Mouse (Mus musculus): ENCODE data around the gene Tspan9.

Gene Tspan9

GRCm38 (mm10) chr6:128079576-128080224 lies 63.7 kb downstream of the Tspan9 start:
- no peak for DNase-seq (ENCODE audit: inconsistent age in 2 of 2, low spot score in 1 of 2)

DNA sequence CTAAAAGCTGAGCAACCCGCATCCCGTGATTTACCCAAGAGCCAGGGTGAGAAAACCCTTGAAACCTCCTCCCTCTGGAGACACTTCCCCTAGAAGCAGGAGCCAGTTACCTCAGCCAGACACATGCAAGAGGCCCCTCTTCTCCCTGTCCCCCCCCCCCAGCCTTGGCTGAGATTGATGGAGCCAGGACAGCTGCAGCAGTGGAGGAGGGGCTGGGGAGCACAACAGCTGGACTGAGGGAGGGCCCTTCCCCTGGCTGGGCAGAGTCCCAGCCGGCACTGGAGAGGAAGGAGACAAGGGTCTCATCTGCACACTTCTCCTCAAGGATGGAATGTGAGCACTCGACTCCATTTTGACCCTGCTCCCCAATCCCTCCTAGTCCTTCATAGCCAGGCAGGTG lies 64.9 kb downstream of the Tspan9 start:
- no peak for DNase-seq (ENCODE audit: inconsistent age in 2 of 2, low spot score in 1 of 2)

GRCm38 (mm10) chr6:128076104-128077020 lies 67.0 kb downstream of the Tspan9 start:
- DNase-seq (ENCODE audit: inconsistent age in 2 of 2, low spot score in 1 of 2): no peak

- peak; percentile 30 to 57 for DNase-seq (ENCODE audit: inconsistent age in 2 of 2, low spot score in 1 of 2)
These were observed 67.9 kb downstream of the Tspan9 start for GRCm38 (mm10) chr6:128075453-128076003.

- DNase-seq (ENCODE audit: inconsistent age in 2 of 2, low spot score in 1 of 2): no peak
These were observed 72.4 kb downstream of the Tspan9 start for GRCm38 (mm10) chr6:128070921-128071558.

- DNase-seq (ENCODE audit: inconsistent age in 2 of 2, low spot score in 1 of 2): no peak
These were observed 73.1 kb downstream of the Tspan9 start for GRCm38 (mm10) chr6:128070072-128070872.

DNA sequence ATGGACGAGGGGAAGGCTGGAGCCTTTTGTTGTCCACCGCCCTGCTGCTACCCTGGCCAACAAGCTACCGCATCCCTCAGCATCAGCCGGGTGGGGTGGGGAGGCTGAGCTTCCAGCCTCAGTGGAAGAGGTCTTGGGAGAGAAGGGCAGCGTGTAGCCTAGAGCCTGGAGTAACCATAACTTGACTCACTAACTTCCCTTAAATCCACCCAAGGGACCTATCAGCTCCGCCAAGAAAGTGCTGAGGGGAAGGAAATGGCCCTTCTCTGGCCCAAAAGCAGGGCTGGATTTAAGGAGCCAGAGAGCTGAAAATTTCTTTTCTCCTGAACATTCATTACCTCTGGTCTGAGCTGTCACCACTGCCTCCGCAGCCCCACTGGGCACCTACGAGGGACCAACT lies 75.2 kb downstream of the Tspan9 start:
- no peak for DNase-seq (ENCODE audit: inconsistent age in 2 of 2, low spot score in 1 of 2)

DNA sequence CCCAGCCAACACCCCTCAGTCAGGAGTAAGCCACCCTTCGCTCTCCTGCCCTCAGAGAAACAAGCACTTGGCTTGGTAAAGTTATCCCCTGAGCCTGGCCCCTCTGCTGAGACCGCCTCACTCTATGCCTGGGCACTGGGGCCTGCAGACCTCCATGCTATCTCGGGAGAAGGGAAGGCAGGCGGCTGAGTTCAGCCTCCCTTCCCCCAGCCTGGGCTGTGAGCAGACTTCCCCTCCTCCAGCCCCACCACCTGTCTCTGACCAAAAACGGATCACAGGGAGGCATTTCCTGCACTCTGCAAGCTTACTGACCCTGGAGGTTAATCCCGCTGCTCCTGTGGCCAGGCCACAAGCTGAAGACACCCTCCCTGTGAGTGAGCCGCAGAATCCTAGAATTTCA lies 77.4 kb downstream of the Tspan9 start:
- DNase-seq (ENCODE audit: inconsistent age in 2 of 2, low spot score in 1 of 2): peak in 1 of 2 experiments; percentile 47

DNA sequence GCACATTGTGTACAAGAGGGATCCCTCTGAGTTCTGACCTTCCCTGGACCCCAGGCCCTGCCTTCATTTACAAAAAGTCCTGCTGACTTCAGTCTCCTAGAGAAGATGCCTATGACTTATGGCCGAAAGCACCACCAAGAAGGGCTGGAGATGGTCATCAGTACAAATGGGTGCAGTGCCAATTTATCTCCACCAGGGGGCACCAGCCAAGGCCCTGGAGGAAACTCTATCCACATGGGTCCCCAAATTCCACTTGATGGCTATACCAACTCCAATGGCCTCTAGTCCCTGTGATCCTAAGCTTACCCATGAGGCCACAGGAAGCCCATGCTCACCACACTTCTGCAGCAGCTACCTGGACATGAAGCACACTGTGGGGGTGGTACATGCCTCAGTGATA lies 79.9 kb downstream of the Tspan9 start:
- peak; percentile 43 to 82 for DNase-seq (ENCODE audit: inconsistent age in 2 of 2, low spot score in 1 of 2)

GRCm38 (mm10) chr6:128062784-128063183 lies 80.6 kb downstream of the Tspan9 start:
- no peak for DNase-seq (ENCODE audit: inconsistent age in 2 of 2, low spot score in 1 of 2)

- no peak for DNase-seq (ENCODE audit: inconsistent age in 2 of 2, low spot score in 1 of 2)
These were observed 81.2 kb downstream of the Tspan9 start for GRCm38 (mm10) chr6:128062216-128062615.

DNA sequence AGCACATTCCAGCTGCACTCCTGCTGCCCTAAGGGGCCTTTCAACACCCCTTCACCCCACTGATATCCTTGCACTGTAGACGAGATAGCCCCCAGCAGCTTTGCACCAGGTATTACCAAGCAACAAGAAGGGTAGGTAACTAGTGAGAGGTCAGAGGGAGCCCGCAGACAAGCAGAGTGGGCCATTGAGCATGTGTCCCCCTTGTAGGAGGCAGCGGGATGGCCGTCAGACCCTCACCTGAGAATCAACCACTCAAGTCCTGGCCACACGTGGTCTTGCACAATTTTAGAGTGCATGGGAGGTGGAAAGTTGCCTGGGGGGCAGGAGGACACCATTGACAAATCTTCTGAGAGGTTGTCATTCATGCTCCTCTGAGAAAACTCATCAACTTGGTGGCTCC lies 82.1 kb downstream of the Tspan9 start:
- no peak for DNase-seq (ENCODE audit: inconsistent age in 2 of 2, low spot score in 1 of 2)

DNA sequence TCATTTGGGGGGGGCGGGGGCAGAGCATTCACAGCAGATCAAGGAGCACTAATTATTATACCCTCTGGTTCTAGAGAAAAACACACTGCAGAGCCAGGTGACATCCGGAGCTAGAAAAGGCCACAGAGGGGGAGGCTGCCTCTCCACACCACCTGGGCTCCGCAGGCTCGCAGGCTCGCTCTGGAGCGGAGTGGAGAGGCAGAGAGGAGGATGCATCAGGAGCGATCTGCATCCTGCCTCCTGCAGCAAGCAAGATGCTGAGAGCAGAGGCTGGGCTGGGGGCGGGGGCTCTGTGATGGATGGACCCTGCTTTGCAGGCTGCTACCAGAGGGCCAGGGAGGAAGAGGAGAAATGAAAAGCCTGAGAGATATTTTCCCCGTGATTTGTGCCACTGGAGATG lies 84.8 kb downstream of the Tspan9 start:
- no peak for DNase-seq (ENCODE audit: inconsistent age in 2 of 2, low spot score in 1 of 2)

- no peak for DNase-seq (ENCODE audit: inconsistent age in 2 of 2, low spot score in 1 of 2)
These were observed 85.2 kb downstream of the Tspan9 start for GRCm38 (mm10) chr6:128058157-128058556.

DNA sequence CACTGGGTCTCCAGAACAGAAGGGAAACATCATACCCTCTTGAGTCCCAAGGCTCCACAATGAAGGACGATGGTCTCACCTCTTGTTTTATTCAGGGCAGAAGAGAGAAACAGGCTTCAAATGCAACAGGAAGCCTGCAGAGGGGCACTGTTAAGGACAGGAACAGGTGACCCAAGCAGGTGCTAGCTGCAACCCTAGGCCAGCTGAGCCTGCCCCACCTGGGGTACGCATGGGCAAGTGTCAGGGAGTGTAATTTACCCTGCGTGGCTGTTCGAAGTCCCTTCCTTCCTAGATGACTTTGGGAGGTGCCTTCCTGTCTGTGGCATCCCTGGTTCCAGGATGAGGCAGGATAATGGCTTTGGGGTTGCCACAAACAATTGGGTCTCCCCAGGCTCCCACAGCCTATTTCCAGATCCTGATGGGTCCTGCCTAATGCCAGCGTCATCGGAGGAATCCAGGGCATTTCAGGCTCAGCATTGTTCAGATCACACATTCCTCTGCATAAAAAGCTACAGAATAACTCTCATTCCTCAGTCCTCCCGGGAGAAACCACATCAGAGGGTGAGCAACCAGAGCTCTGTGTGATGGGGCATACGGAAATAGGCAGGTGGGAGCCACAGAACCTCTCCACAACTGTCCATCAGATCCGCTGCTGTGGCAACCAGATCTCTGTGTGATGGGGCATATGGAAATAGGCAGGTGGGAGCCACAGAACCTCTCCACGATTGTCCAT lies 90.2 kb downstream of the Tspan9 start:
- DNase-seq (ENCODE audit: inconsistent age in 2 of 2, low spot score in 1 of 2): no peak

DNA sequence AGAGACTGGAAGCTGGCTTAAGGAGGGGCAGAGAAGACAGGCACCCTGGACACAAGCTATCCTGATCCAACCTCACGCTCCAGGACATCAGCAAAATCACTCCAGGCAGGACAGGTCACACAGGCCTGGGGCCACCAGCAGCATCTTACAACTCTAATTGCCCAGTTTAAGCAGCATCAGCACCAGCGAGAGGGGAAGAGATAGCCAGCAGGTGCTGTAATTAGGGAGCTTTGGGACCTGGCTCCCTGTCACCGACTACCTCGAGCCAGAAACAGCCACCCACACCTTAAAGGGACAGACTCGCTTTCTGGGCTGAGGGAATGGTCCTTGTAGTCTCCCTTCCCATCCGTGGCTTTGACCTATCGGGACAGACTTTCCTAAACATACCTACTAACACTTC lies 95.7 kb downstream of the Tspan9 start:
- DNase-seq (ENCODE audit: inconsistent age in 2 of 2, low spot score in 1 of 2): peak in 1 of 2 experiments; percentile 19

GRCm38 (mm10) chr6:128047239-128047638 lies 96.2 kb downstream of the Tspan9 start:
- no peak for DNase-seq (ENCODE audit: inconsistent age in 2 of 2, low spot score in 1 of 2)

DNA sequence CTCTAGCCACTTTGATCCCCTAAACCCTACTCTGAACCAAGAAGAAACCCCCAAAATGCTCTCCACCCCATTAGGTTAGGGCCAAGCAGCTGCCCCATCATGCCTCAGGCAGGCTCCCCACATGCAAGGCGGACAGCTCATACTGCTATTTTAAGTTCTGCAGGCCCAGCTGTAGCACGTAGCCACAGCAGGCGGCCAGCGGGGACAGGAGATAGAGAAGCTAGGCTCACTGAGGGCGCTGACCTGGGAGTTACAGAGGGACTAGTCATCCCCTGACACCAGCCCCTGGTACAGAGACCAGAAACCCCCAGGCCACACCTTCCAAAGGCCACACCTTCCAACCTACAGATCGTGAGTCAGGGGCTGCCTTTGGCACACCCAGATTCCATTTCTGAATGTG lies 96.6 kb downstream of the Tspan9 start:
- DNase-seq (ENCODE audit: inconsistent age in 2 of 2, low spot score in 1 of 2): no peak

DNA sequence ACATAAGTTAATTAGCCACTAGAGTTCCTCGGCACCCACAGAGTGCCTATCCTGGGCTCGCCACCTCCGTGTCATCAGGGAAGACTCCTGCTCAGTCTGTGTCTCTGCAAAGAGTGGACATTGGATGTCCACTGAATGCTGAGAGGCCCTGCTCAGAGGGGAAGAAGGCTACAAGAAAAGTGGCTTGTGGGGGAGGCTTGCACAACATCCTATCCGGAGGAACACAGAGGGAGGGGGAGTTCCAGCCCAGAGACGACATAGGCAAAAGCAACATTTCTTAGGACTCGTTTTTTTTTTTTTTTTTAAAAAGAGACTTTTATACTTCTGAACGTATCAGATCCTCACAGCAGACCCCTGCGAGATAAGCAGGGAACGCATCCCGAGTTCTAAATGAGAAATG lies 98.7 kb downstream of the Tspan9 start:
- DNase-seq (ENCODE audit: inconsistent age in 2 of 2, low spot score in 1 of 2): no peak

- DNase-seq (ENCODE audit: inconsistent age in 2 of 2, low spot score in 1 of 2): peak in 1 of 2 experiments; percentile 19
These were observed 99.9 kb downstream of the Tspan9 start for GRCm38 (mm10) chr6:128043486-128043885.
